Mouse (Mus musculus) liver, embryonic 11.5 days (tissue): Measurements from ENCODE around the gene Phkb. TPM values are rescaled to one million over a fixed set of nuclear protein-coding genes. Genes with fewer than 3 reads are reported as not detected.

ENCODE experiments used
- ATAC-seq: fragments of 200-750 bp; cut with Nextera tagmentation; replicated peaks from 2 replicates; pipeline ENCODE4 v1.8.0; 2017; ENCODE audit warnings: moderate number of reproducible peaks, mild to moderate bottlenecking, moderate TSS enrichment, moderate library complexity; ENCODE audit not compliant: low FRiP score
- DNase-seq: peaks from one replicate; pipeline ENCODE4 v3.0.0-alpha.2; 2017; ENCODE audit warnings: low spot score
- H3K27ac ChIP-seq: fragments of 300-500 bp; sonication (generic); 2 replicates; pipeline ENCODE4 v1.5.1; 2014; ENCODE audit warnings: mild to moderate bottlenecking, low read depth, low read length, control low read depth
- H3K27me3 ChIP-seq: fragments of 300-500 bp; sonication (generic); replicated peaks from 2 replicates; pipeline ENCODE4 v1.6.1; 2014; ENCODE audit warnings: low read length, mixed read lengths; ENCODE audit not compliant: control insufficient read depth, insufficient read depth
- H3K36me3 ChIP-seq: fragments of 300-500 bp; sonication (generic); 2 replicates; pipeline ENCODE4 v1.6.1; 2014; ENCODE audit warnings: mild to moderate bottlenecking, low read length, moderate library complexity, mixed read lengths; ENCODE audit not compliant: control insufficient read depth, insufficient read depth
- H3K4me1 ChIP-seq: fragments of 300-500 bp; sonication (generic); replicated peaks from 2 replicates; pipeline ENCODE4 v1.6.1; 2014; ENCODE audit warnings: low read length, mixed read lengths; ENCODE audit not compliant: control insufficient read depth, insufficient read depth
- H3K4me2 ChIP-seq: fragments of 300-500 bp; sonication (generic); 2 replicates; pipeline ENCODE4 v1.6.1; 2014; ENCODE audit warnings: mild to moderate bottlenecking, control low read depth, moderate library complexity
- H3K4me3 ChIP-seq: fragments of 300-500 bp; sonication (generic); 2 replicates; pipeline ENCODE4 v1.5.1; 2014; ENCODE audit warnings: low read depth, low read length, control low read depth
- H3K9ac ChIP-seq: fragments of 300-500 bp; sonication (generic); 2 replicates; pipeline ENCODE4 v1.6.1; 2014; ENCODE audit warnings: low read depth, low read length, control low read depth
- H3K9me3 ChIP-seq: fragments of 300-500 bp; sonication (generic); 2 replicates; pipeline ENCODE4 v1.6.1; 2016; ENCODE audit warnings: low read length, inconsistent platforms, mixed read lengths; ENCODE audit not compliant: control insufficient read depth
- WGBS: fragments of 180-500 bp; shearing (Covaris S2); extraction: QIAGEN DNeasy Blood & Tissue Kit; methylation state at CpG from one replicate; pipeline ENCODE4 v1.1.7; 2014; 5-methylcytosine and 5-hydroxymethylcytosine counted together
- polyA plus RNA-seq: library from polyadenylated mRNA; unstranded; fragments of >200 nt; fragmentation: Nextera tagmentation; extraction: Ambion mirVana; gene quantifications from 2 replicates; pipeline ENCODE4 v1.2.1, GENCODE M21; 2014

Gene Phkb
- polyA plus RNA-seq, 1 experiment from 2014 or later, result 35.5 TPM

DNA sequence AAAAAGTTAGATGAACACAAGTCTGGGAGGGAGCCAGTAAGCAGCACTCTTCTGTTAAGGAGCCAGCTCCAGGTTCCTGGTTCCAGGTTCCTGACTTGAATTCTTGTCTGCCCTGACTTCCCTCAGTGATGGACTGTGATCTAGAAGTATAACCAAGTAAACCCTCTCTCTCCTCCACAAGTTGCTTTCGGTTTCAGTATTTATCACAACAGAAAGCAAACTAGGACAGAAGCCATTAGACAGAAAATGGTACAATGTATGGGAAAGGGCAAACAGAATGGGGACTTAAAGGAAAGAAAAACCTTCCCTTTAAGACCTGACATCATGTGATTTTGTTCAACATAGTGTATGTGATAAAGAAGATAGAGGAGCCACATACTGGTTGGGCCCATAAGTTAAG, 238.7 kb downstream of the Phkb start:
- WGBS, result 75% methylated on average over 1 of the region's 1 CpGs
- H3K4me3 ChIP-seq, result no peak overlapping the region

DNA sequence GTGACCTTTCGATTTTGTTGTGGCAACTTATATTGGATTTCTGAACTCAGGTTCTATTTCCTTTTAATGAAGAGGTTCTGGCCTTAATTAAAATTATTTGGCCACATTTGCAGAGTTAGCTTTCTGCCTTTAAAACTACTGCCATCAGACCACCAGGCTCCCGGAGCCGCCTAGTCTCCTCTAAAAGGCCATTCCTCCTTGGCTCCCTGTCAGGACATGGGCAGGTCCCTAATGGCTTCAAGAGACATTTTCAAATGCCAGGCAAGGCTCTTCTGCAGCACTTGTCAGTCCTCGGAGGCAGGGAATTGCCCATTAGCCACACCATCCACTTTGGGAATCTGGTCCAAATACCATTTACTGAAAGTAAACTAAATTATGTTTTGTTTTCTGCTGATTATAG, 242.6 kb downstream of the Phkb start:
- Histone ChIP-seq H3K9me3 (no peaks in the 10 kb centered on the region), H3K4me3 (no peak overlapping the region), H3K27ac (no peak overlapping the region), H3K9ac (no peak overlapping the region), H3K4me2 (no peak overlapping the region), H3K27me3 (no peaks in the 10 kb centered on the region), H3K4me1 (no peaks in the 10 kb centered on the region), H3K36me3 (no peaks in the 10 kb centered on the region)
- 78% methylated on average over 4 of the region's 4 CpGs for WGBS
- DNase-seq, result no peak
- ATAC-seq, result no peak

More for the DNA sequence above, 238.7 kb downstream of the Phkb start:
- Histone ChIP-seq H3K36me3 (no peaks in the 10 kb centered on the region), H3K9ac (no peak overlapping the region), H3K4me1 (no peaks in the 10 kb centered on the region), H3K27ac (no peak overlapping the region), H3K27me3 (no peaks in the 10 kb centered on the region), H3K9me3 (no peaks in the 10 kb centered on the region), H3K4me2 (no peak overlapping the region)
- DNase-seq, result no peak
- no peak for ATAC-seq

DNA sequence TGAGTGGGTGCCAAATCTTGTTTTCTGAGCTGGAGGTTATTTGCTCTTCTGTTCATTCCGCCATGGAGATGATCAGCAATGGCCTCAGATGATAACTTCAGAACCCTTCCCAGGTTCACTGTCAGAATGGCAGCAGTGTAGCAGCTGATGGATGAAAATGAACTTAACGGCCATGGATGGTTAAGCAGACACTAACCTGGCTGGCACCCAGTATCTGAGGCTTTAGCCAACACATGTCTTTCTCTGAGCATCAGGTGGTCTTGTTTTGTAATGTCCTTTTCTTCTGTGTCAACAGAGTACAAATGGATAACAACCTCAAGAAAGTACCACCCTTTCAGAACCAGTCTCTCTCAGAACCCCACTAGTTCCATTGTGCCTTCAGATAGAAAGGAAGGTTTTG, 246.0 kb downstream of the Phkb start:
- no peaks in the 10 kb centered on the region for H3K4me1 ChIP-seq
- H3K9me3 ChIP-seq, result no peaks in the 10 kb centered on the region
- H3K9ac ChIP-seq, result no peak overlapping the region
- ATAC-seq (no peak), DNase-seq (no peak)
- H3K4me3 ChIP-seq, result no peak overlapping the region
- H3K27me3 ChIP-seq, result no peaks in the 10 kb centered on the region
- H3K36me3 ChIP-seq, result no peaks in the 10 kb centered on the region
- no peak overlapping the region for H3K4me2 ChIP-seq
- WGBS, result 77% methylated on average over 2 of the region's 2 CpGs
- no peak overlapping the region for H3K27ac ChIP-seq

DNA sequence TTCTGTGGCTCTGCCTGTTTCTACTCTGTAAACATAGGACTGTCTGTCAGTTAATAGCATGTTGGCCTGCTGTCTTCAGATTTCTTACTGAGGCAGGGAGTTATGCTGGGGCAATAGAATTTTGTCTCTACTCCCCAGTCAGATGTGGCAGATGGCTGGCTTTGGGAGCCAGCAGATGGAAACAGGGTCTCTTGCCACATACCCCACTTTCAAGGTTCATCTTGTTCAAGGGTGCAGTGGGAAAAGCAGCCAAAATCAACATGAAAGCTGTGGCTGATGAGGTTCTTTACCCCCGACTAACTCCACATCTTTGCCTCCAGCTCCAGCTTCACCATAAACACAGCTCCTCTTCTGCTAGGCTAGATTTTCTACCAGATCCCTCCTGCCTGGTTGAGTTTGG, 246.7 kb downstream of the Phkb start:
- Histone ChIP-seq H3K9me3 (no peaks in the 10 kb centered on the region), H3K4me1 (no peaks in the 10 kb centered on the region), H3K9ac (no peak overlapping the region), H3K4me2 (no peak overlapping the region), H3K27ac (no peak overlapping the region), H3K4me3 (no peak overlapping the region), H3K27me3 (no peaks in the 10 kb centered on the region), H3K36me3 (no peaks in the 10 kb centered on the region)
- WGBS, result 70% methylated on average over 1 of the region's 1 CpGs
- ATAC-seq (no peak), DNase-seq (no peak)

DNA sequence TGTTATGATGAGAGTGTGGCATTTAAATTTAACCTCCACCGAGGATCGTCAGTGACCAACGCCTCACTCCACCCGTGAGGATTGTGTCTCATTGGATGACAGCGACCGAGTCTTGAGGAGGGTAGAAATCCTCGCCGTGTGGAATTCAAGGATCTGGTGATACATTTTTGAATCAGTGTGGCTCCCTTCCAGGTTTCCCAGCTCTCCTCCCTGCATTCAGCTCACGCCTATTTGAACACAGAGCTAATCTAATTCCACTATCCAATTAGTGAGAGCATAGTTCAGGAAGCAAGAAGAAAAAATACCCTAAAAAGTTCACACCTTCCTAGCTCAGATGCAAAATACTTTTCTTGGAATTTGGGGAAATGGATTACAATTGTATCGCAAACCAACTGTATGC, 249.9 kb downstream of the Phkb start:
- no peaks in the 10 kb centered on the region for H3K9me3 ChIP-seq
- H3K4me1 ChIP-seq, result no peaks in the 10 kb centered on the region
- no peak overlapping the region for H3K27ac ChIP-seq
- H3K9ac ChIP-seq, result no peak overlapping the region
- H3K27me3 ChIP-seq, result no peaks in the 10 kb centered on the region
- ATAC-seq (no peak), DNase-seq (no peak)
- 82% methylated on average over 10 of the region's 10 CpGs for WGBS
- no peak overlapping the region for H3K4me2 ChIP-seq
- H3K36me3 ChIP-seq, result no peaks in the 10 kb centered on the region
- H3K4me3 ChIP-seq, result no peak overlapping the region

Other genes with a start within 250 kb of the Phkb start
- 4.6 and 5.6 TPM in 2 replicates for gene Neto2, start 140.0 kb upstream of the Phkb start, polyA plus RNA-seq
- 42.4 and 47.4 TPM in 2 replicates for gene Itfg1, start within 50 bp of the Phkb start, polyA plus RNA-seq